Mouse (Mus musculus) adrenal gland, adult 8-10 months (tissue): ENCODE data around the gene Galnt10. TPM values are rescaled to one million over a fixed set of nuclear protein-coding genes. Genes with fewer than 3 reads are reported as not detected.

Experiments
- DNase-seq: peaks from one replicate; pipeline ENCODE4 v3.0.0; 2022
- total RNA-seq, 4 experiments: library from RNA; stranded (reverse); gene quantifications; 2 replicates each; pipeline ENCODE4 v1.2.4; 2022

The Galnt10 gene
- total RNA-seq, 4 experiments from 2014 or later = 55.7 to 76.3 (median 61.3) TPM

- DNase-seq = no peak
These were observed 184.0 kb downstream of the Galnt10 start for GRCm38 (mm10) chr11:57828955-57829870.

- DNase-seq = no peak
These were observed 184.9 kb downstream of the Galnt10 start for GRCm38 (mm10) chr11:57829871-57830775.

- DNase-seq = no peak
These were observed 186.1 kb downstream of the Galnt10 start for GRCm38 (mm10) chr11:57831281-57831781.

- DNase-seq = no peak
These were observed 186.6 kb downstream of the Galnt10 start for GRCm38 (mm10) chr11:57831861-57832260.

- no peak for DNase-seq
These were observed 187.4 kb downstream of the Galnt10 start, which contains the start of gene Hand1 for GRCm38 (mm10) chr11:57832552-57833201. TSS of gene Hand1 (minus strand) at chr11:57832818.

- no peak for DNase-seq
These were observed 188.2 kb downstream of the Galnt10 start for GRCm38 (mm10) chr11:57833296-57833977.

- no peak for DNase-seq
These were observed 188.8 kb downstream of the Galnt10 start for GRCm38 (mm10) chr11:57834031-57834430.

GRCm38 (mm10) chr11:57835331-57835730 lies 190.1 kb downstream of the Galnt10 start:
- DNase-seq = no peak

GRCm38 (mm10) chr11:57835931-57836330 lies 190.7 kb downstream of the Galnt10 start:
- no peak for DNase-seq

GRCm38 (mm10) chr11:57836401-57836800 lies 191.2 kb downstream of the Galnt10 start:
- no peak for DNase-seq

Other genes starting within 250 kb of the Galnt10 start
- 10 to 100 TPM; 64.6 to 83.3 (median 76.3) TPM for gene Fam114a2, start 126.8 kb upstream of the Galnt10 start, total RNA-seq
- gene Mfap3, start 126.8 kb upstream of the Galnt10 start, total RNA-seq = 10 to 100 TPM; 20.8 to 33.3 (median 29.6) TPM
- 10 to 100 TPM; 51.1 to 63.4 (median 59.3) TPM for gene Sap30l, start 156.2 kb downstream of the Galnt10 start, total RNA-seq
- 10 to 100 TPM; 10.5 to 28.1 (median 17.4) TPM for gene Hand1, start 187.4 kb downstream of the Galnt10 start, total RNA-seq